Comparison of ENCODE assay signal across 11 mouse cellular contexts in the genomic region with DNA sequence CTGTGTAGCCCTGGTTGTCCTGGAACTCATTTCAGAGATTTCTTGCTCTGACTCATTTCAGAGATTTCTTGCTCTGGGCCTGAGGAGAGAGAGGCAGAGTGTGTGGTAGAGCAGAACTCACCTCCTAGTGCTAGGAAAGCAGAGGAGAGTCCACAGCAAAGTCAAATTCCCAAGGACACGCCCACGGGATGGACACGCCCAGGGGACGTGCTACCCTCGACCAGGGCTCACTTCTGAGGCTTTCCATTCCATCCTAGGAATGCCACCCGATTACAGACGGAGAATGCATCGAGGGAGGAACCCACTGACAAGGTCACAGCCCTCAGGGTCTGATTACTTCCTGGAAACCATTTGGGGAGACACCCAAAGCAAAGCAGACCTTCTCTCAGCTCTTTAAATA. TPM values are rescaled to one million over a fixed set of nuclear protein-coding genes. Genes with fewer than 3 reads are reported as not detected.
DNase-seq lines count a peak whose midpoint lies in the region; ATAC-seq lines count a peak whose summit lies in the region.
"Had no signal": no experiment of that assay in that cellular context is flagged by ENCODE, and none has a peak within 500 bp of the region (broad histone marks: within the 10 kb centered on the region; RNA-seq: fewer than 3 reads in every experiment).

No protein-coding gene starts in this region.

- ATAC-seq in erythroid progenitor cell, adult 5-6 weeks (replicated peaks; ENCODE audit: low FRiP score, poor library complexity, severe bottlenecking) = no peak
- no peak for ATAC-seq in hindbrain, embryonic 12.5 days (ENCODE audit: low FRiP score)
- ATAC-seq: hindbrain, embryonic 16.5 days had no signal

- no peaks in the 10 kb centered on the region for H3K27me3 ChIP-seq in hindbrain, embryonic 12.5 days
- H3K27me3 ChIP-seq: embryonic facial prominence, embryonic 13.5 days had no signal

- peak; percentile 34 for DNase-seq in ovary, adult 18-20 months (ENCODE audit: low spot score)
- no peak for DNase-seq in ovary, postnatal 10 days (ENCODE audit: low spot score)
- peak; percentile 27 for DNase-seq in fibroblast of lung, adult 2 months (ENCODE audit: low read depth)
- DNase-seq in kidney, adult 9 months = peak; percentile 50
- peak; percentile 50 for DNase-seq in yolk sac, embryonic 10.5 days (ENCODE audit: low spot score)
- no peak for DNase-seq in layer of hippocampus, postnatal 36 days

- 21% methylated on average over 8 of the region's 8 CpGs for WGBS in hindbrain, embryonic 12.5 days

- no peaks in the 10 kb centered on the region for H3K36me3 ChIP-seq in hindbrain, embryonic 12.5 days
- H3K36me3 ChIP-seq: embryonic facial prominence, embryonic 13.5 days had no signal

- no peak overlapping the region for H3K4me2 ChIP-seq in hindbrain, embryonic 12.5 days (replicated peaks)
- H3K4me2 ChIP-seq: embryonic facial prominence, embryonic 13.5 days had no signal

- H3K9ac ChIP-seq in hindbrain, embryonic 12.5 days = no peak overlapping the region
- H3K9ac ChIP-seq: embryonic facial prominence, embryonic 13.5 days had no signal

- no peaks in the 10 kb centered on the region for H3K4me1 ChIP-seq in hindbrain, embryonic 12.5 days

- H3K4me3 ChIP-seq in hindbrain, embryonic 12.5 days = no peak overlapping the region
- H3K4me3 ChIP-seq: embryonic facial prominence, embryonic 13.5 days had no signal

- H3K27ac ChIP-seq in hindbrain, embryonic 12.5 days = no peak overlapping the region
- H3K27ac ChIP-seq: embryonic facial prominence, embryonic 13.5 days; macrophage had no signal

- no peaks in the 10 kb centered on the region for H3K9me3 ChIP-seq in hindbrain, embryonic 12.5 days (replicated peaks)
- H3K9me3 ChIP-seq: embryonic facial prominence, embryonic 13.5 days had no signal

RNA-seq across cellular contexts. Expression of gene Epas1, which starts 39.9 kb away (rescaled TPM):
- 1.4 TPM in 1 of 2 replicates, not detected in the other for total RNA-seq in erythroid progenitor cell, adult 5-6 weeks (2015; ENCODE audit: low replicate concordance)
- total RNA-seq in erythroid progenitor cell, adult 5-6 weeks (2017; ENCODE audit: low replicate concordance) = 0.15 and 0.90 TPM in 2 replicates
- total RNA-seq in layer of hippocampus, postnatal 36 days (2021) = 10 to 100 TPM; 90.7 to 91.1 TPM
- 4.0 and 4.4 TPM in 2 replicates for polyA plus RNA-seq in hindbrain, embryonic 12.5 days (2016; fragmentation: Nextera tagmentation; extraction: Ambion mirVana)

Comparison
In these comparisons a context has a peak if more than half of its experiments do, and no peak if none do; other contexts are left out.
1. DNase-seq: peak in ovary, adult 18-20 months (single experiment), fibroblast of lung, adult 2 months (single experiment), kidney, adult 9 months (single experiment) and yolk sac, embryonic 10.5 days (single experiment); none in ovary, postnatal 10 days (single experiment) and layer of hippocampus, postnatal 36 days (0 of 2).
2. RNA of gene Epas1, which starts 39.9 kb away (total RNA-seq): 90.7 to 91.1 TPM in layer of hippocampus, postnatal 36 days; 0.15 to 1.4 TPM in erythroid progenitor cell, adult 5-6 weeks; every median in the first group is over 10 times any median in the second.